9 mouse cellular contexts compared by ENCODE assay signal in genomic region chr13:95805469-95806166, GRCm38 (mm10).
DNase-seq lines count a peak whose midpoint lies in the region; ATAC-seq and TF ChIP-seq lines count a peak whose summit lies in the region.
"Had no signal": no experiment of that assay in that cellular context is flagged by ENCODE, and none has a peak within 500 bp of the region (broad histone marks: within the 10 kb centered on the region; RNA-seq: fewer than 3 reads in every experiment).

No protein-coding gene starts in this region.

- H3K4me1 ChIP-seq in neural tube, embryonic 15.5 days = peaks cover 17% of the 10 kb centered on the region

- TF ChIP-seq CTCF in gastrocnemius, adult 2 months (IDR thresholded peaks at IDR 0.05) = no peak

- H3K36me3 ChIP-seq in neural tube, embryonic 15.5 days = no peaks in the 10 kb centered on the region
- H3K36me3 ChIP-seq: neural tube, embryonic 12.5 days had no signal

- ATAC-seq in neural tube, embryonic 15.5 days (ENCODE audit: low FRiP score) = no peak
- no peak for ATAC-seq in cerebellum, adult (ENCODE audit: insufficient number of reproducible peaks, low FRiP score, low TSS enrichment)

- intact Hi-C loops in gastrocnemius, adult 2 months (cut with DNase I) = no loop called here

- no peak overlapping the region for H3K9ac ChIP-seq in neural tube, embryonic 15.5 days (replicated peaks)
- H3K9ac ChIP-seq: neural tube, embryonic 12.5 days had no signal

- no peak overlapping the region for H3K4me2 ChIP-seq in neural tube, embryonic 15.5 days
- H3K4me2 ChIP-seq: neural tube, embryonic 12.5 days had no signal

- H3K4me3 ChIP-seq in neural tube, embryonic 15.5 days (replicated peaks) = no peak overlapping the region
- H3K4me3 ChIP-seq in gastrocnemius, adult 2 months = peak overlapping the region; percentile 14
- H3K4me3 ChIP-seq: neural tube, embryonic 12.5 days had no signal

- peak; percentile 19 for DNase-seq in neural tube, embryonic 10.5 days (ENCODE audit: extremely low spot score, low spot score)
- DNase-seq in gastrocnemius, adult 2 months = peak; percentile 81
- DNase-seq in kidney, postnatal 10 days = peak; percentile 71
- peak; percentile 36 for DNase-seq in mesoderm, embryonic 11.5 days (ENCODE audit: low read depth, low spot score)
- no peak for DNase-seq in right cerebral cortex, adult 2 months (ENCODE audit: low spot score in 2 of 2)
- no peak for DNase-seq in urinary bladder, adult 2 months (ENCODE audit: low spot score)

- no peak overlapping the region for H3K27ac ChIP-seq in neural tube, embryonic 15.5 days (replicated peaks)
- H3K27ac ChIP-seq in gastrocnemius, adult 2 months = peak overlapping the region; percentile 63
- H3K27ac ChIP-seq: neural tube, embryonic 12.5 days had no signal

- H3K9me3 ChIP-seq in neural tube, embryonic 15.5 days (replicated peaks) = no peaks in the 10 kb centered on the region
- H3K9me3 ChIP-seq: neural tube, embryonic 12.5 days had no signal

- 61% methylated on average over 13 of the region's 13 CpGs for WGBS in neural tube, embryonic 15.5 days

- H3K27me3 ChIP-seq in neural tube, embryonic 15.5 days (replicated peaks) = no peaks in the 10 kb centered on the region
- H3K27me3 ChIP-seq: neural tube, embryonic 12.5 days had no signal

Comparison
In these comparisons a context has a peak if more than half of its experiments do, and no peak if none do; other contexts are left out.
1. DNase-seq: peak in neural tube, embryonic 10.5 days (single experiment), gastrocnemius, adult 2 months (single experiment), kidney, postnatal 10 days (single experiment) and mesoderm, embryonic 11.5 days (single experiment); none in right cerebral cortex, adult 2 months (0 of 2) and urinary bladder, adult 2 months (single experiment).